Mouse (Mus musculus) midbrain, embryonic 12.5 days (tissue): ENCODE results near the gene Dapl1. TPM values are rescaled to one million over a fixed set of nuclear protein-coding genes. Genes with fewer than 3 reads are reported as not detected.

Source experiments
- ATAC-seq: fragments of 200-750 bp; cut with Nextera tagmentation; 2 replicates; pipeline ENCODE4 v1.8.0; 2017; ENCODE audit warnings: low read depth, moderate TSS enrichment, moderate library complexity; ENCODE audit not compliant: low FRiP score
- H3K27ac ChIP-seq: fragments of 300-500 bp; sonication (generic); replicated peaks from 2 replicates; pipeline ENCODE4 v1.5.1; 2016; ENCODE audit warnings: mild to moderate bottlenecking
- H3K27me3 ChIP-seq: fragments of 300-500 bp; sonication (generic); 2 replicates; pipeline ENCODE4 v1.6.1; 2016; ENCODE audit warnings: mild to moderate bottlenecking
- H3K36me3 ChIP-seq: fragments of 300-500 bp; sonication (generic); 2 replicates; pipeline ENCODE4 v1.6.1; 2016
- H3K4me1 ChIP-seq: fragments of 300-500 bp; sonication (generic); 2 replicates; pipeline ENCODE4 v1.6.1; 2016
- H3K4me2 ChIP-seq: fragments of 300-500 bp; sonication (generic); replicated peaks from 2 replicates; pipeline ENCODE4 v1.6.1; 2016; ENCODE audit warnings: mild to moderate bottlenecking, moderate library complexity
- H3K4me3 ChIP-seq: fragments of 300-500 bp; sonication (generic); 2 replicates; pipeline ENCODE4 v1.5.1; 2016; ENCODE audit warnings: mild to moderate bottlenecking
- H3K9ac ChIP-seq: fragments of 300-500 bp; sonication (generic); replicated peaks from 2 replicates; pipeline ENCODE4 v1.6.1; 2016; ENCODE audit warnings: mild to moderate bottlenecking, moderate library complexity
- H3K9me3 ChIP-seq: fragments of 300-500 bp; sonication (generic); 2 replicates; pipeline ENCODE4 v1.6.1; 2016; ENCODE audit warnings: mild to moderate bottlenecking
- WGBS: fragments of 180-500 bp; shearing (Covaris S2); methylation state at CpG from one replicate; pipeline ENCODE4 v1.1.7; 2016; 5-methylcytosine and 5-hydroxymethylcytosine counted together
- polyA plus RNA-seq: library from polyadenylated mRNA; unstranded; fragments of >200 nt; fragmentation: Nextera tagmentation; extraction: Ambion mirVana; gene quantifications from 2 replicates; pipeline ENCODE4 v1.2.1, GENCODE M21; 2016

Dapl1 gene
- polyA plus RNA-seq, 1 experiment from 2014 or later = 0.80 TPM

DNA sequence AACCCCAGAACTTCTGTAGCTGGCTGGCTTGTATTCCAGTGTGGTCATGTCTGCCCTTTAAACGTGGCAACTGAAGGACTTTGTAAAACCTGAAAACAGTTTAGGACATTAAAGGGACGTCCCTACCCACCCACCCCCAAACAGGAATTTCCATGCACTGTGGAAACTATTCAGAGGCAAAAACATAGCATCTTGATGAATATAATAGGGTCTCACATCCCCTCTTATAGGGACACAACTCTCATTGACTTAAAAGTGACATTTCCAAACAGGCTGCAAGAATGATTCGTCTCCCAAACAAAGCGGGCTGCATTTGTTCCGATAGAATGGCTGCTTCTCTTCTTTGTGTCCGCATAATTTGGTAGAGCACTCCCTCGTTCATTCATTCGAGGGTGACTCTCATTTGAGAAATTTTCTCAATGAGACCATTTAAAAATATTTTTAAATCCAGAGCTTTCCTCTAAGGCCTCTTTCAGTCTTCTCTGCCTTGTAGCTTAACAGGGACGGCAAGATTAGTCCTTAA lies 59.2 kb downstream of the Dapl1 start:
- no peaks in the 10 kb centered on the region for H3K9me3 ChIP-seq
- no peak for ATAC-seq
- H3K4me3 ChIP-seq = no peak overlapping the region
- no peaks in the 10 kb centered on the region for H3K36me3 ChIP-seq
- H3K27me3 ChIP-seq = peaks cover 6% of the 10 kb centered on the region; the same call in 1 of the 2 replicates
- peaks cover 15% of the 10 kb centered on the region for H3K4me1 ChIP-seq
- 19% methylated on average over 9 of the region's 9 CpGs for WGBS
- H3K9ac ChIP-seq = no peak overlapping the region
- H3K4me2 ChIP-seq = no peak overlapping the region
- no peak overlapping the region for H3K27ac ChIP-seq

GRCm38 (mm10) chr2:59544237-59544909 lies 59.9 kb downstream of the Dapl1 start:
- peaks cover 15% of the 10 kb centered on the region for H3K4me1 ChIP-seq
- H3K9me3 ChIP-seq = no peaks in the 10 kb centered on the region
- H3K4me2 ChIP-seq = no peak overlapping the region
- H3K36me3 ChIP-seq = no peaks in the 10 kb centered on the region
- ATAC-seq = 0 out of 2 replicates have a peak, but pooled peaks have one; percentile 21
- H3K27me3 ChIP-seq = peaks cover 6% of the 10 kb centered on the region; the same call in 1 of the 2 replicates
- H3K4me3 ChIP-seq = no peak overlapping the region
- H3K9ac ChIP-seq = no peak overlapping the region
- no peak overlapping the region for H3K27ac ChIP-seq
- 31% methylated on average over 13 of the region's 13 CpGs for WGBS

GRCm38 (mm10) chr2:59545001-59545400 lies 60.5 kb downstream of the Dapl1 start:
- no peak overlapping the region for H3K9ac ChIP-seq
- H3K4me3 ChIP-seq = no peak overlapping the region
- no peaks in the 10 kb centered on the region for H3K9me3 ChIP-seq
- ATAC-seq = no peak
- WGBS = 13% methylated on average over 7 of the region's 7 CpGs
- H3K4me1 ChIP-seq = peaks cover 15% of the 10 kb centered on the region
- H3K27me3 ChIP-seq = peaks cover 6% of the 10 kb centered on the region; the same call in 1 of the 2 replicates
- H3K27ac ChIP-seq = no peak overlapping the region
- no peaks in the 10 kb centered on the region for H3K36me3 ChIP-seq
- H3K4me2 ChIP-seq = no peak overlapping the region

DNA sequence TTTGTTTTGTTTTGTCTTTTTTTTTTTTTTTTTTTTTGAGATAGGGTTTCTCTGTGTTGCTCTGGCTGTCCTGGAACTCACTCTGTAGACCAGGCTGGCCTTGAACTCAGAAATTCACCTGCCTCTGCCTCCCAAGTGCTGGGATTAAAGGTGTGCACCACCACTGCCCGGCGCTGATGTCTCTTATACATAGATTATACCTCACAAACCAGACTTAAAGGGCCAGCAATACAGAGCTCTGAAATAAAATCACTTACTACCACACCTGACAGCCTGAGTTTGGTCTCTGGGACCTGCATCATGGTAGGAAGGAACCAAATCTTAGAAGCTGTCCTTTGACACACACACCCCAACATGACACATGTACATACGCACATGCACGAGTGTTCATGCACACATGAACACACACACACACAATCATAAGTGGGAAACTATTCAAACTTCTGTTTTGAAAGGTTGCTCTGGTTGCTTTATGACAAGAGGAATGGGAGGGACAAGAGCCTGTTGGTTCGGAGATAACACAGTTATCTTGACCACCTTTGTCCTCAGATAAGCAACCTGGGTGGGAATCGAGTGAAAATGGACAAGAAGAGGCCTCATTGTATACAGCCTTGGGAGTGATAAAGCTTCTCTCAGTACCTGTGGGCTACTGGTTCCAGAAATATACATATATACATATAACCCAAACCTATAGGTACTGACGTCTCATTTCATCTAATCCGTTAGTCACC lies 63.1 kb downstream of the Dapl1 start:
- H3K27ac ChIP-seq = no peak overlapping the region
- H3K4me2 ChIP-seq = no peak overlapping the region
- no peak for ATAC-seq
- no peaks in the 10 kb centered on the region for H3K9me3 ChIP-seq
- no peak overlapping the region for H3K9ac ChIP-seq
- no peaks in the 10 kb centered on the region for H3K36me3 ChIP-seq
- H3K4me1 ChIP-seq = peaks cover 15% of the 10 kb centered on the region
- no peak overlapping the region for H3K4me3 ChIP-seq
- H3K27me3 ChIP-seq = 0 out of 2 replicates have a peak, but pooled peaks cover 2% of the 10 kb centered on the region
- 92% methylated on average over 8 of the region's 8 CpGs for WGBS

DNA sequence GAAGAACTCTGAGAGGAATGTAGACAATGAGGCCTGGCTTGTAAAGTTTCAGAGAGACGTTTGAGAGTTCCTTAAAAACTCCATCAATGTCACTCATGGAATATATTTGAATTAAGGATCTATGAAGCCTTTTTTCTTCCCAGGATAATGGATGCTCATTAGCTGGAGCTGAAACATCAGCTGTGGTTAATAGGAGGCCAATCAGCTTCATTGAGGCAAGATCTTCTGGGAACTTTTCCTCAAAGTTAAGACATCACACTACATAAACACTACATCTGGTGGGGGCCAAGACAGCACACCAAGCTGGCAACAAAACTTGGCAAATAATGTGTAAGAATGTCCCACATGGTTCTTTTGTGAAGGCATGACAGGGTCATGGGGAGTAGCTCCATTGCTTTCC lies 68.3 kb downstream of the Dapl1 start:
- Histone ChIP-seq H3K9ac (no peak overlapping the region), H3K27me3 (no peaks in the 10 kb centered on the region), H3K9me3 (no peaks in the 10 kb centered on the region), H3K4me1 (no peaks in the 10 kb centered on the region), H3K4me2 (no peak overlapping the region), H3K36me3 (no peaks in the 10 kb centered on the region), H3K27ac (no peak overlapping the region), H3K4me3 (no peak overlapping the region)
- WGBS = 65% methylated on average over 1 of the region's 1 CpGs
- no peak for ATAC-seq

DNA sequence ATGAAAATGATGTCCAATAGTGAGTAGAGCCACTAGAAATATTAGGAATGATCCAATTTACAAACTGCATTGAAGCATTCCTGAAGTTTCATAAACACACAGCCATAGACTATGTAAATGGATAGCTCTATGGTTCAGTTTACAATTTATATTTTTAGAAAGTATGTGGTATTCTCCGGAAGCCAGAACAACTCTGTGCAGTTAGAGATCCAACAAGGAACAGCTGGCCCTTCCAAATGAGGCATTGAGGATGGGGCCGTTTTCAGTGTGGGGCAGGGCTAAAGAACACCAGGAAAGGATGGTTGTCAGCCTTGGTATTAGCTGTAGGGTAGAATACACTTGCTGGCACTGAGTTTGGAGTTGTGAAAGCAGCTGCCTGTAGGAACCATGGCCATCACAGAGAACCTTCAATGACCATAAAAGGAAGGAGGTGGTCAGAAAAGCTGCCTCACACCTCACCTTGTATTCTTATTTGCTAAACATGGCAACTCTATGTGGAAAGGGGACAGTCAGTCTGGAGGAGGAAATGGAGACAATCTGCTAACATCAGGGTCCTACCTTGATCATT lies 70.0 kb downstream of the Dapl1 start:
- WGBS = 86% methylated on average over 2 of the region's 2 CpGs
- no peaks in the 10 kb centered on the region for H3K4me1 ChIP-seq
- no peaks in the 10 kb centered on the region for H3K36me3 ChIP-seq
- no peak for ATAC-seq
- H3K9me3 ChIP-seq = no peaks in the 10 kb centered on the region
- no peak overlapping the region for H3K4me2 ChIP-seq
- no peaks in the 10 kb centered on the region for H3K27me3 ChIP-seq
- H3K9ac ChIP-seq = no peak overlapping the region
- H3K27ac ChIP-seq = no peak overlapping the region
- no peak overlapping the region for H3K4me3 ChIP-seq

Other genes with a start within 250 kb of the Dapl1 start
- 10.2 and 10.8 TPM in 2 replicates for gene Tanc1, start 127.4 kb downstream of the Dapl1 start, polyA plus RNA-seq